Mouse (Mus musculus) hindbrain, embryonic 16.5 days (tissue): Measurements from ENCODE around the gene Gm42878. TPM values are rescaled to one million over a fixed set of nuclear protein-coding genes. Genes with fewer than 3 reads are reported as not detected.
"Not testable (repeated sequence)": the region's sequence is repeated elsewhere in the genome, so short reads cannot be mapped to it uniquely, and the experiment has no call there.

Source experiments
- ATAC-seq: fragments of 200-750 bp; cut with Nextera tagmentation; 2 replicates; pipeline ENCODE4 v1.8.0; 2017; ENCODE audit warnings: moderate TSS enrichment, moderate library complexity
- H3K27ac ChIP-seq: fragments of 300-500 bp; sonication (generic); 2 replicates; pipeline ENCODE4 v1.5.1; 2014; ENCODE audit warnings: low read depth, mild to moderate bottlenecking, control low read depth, low read length, moderate library complexity
- H3K27me3 ChIP-seq: fragments of 300-500 bp; sonication (generic); replicated peaks from 2 replicates; pipeline ENCODE4 v1.6.1; 2014; ENCODE audit warnings: low read length; ENCODE audit not compliant: control insufficient read depth, insufficient read depth
- H3K36me3 ChIP-seq: fragments of 300-500 bp; sonication (generic); 2 replicates; pipeline ENCODE4 v1.6.1; 2014; ENCODE audit warnings: mild to moderate bottlenecking, low read length, moderate library complexity, mixed read lengths; ENCODE audit not compliant: control insufficient read depth, insufficient read depth
- H3K4me1 ChIP-seq: fragments of 300-500 bp; sonication (generic); 2 replicates; pipeline ENCODE4 v1.6.1; 2014; ENCODE audit warnings: low read depth, low read length; ENCODE audit not compliant: control insufficient read depth, insufficient read depth
- H3K4me2 ChIP-seq: fragments of 300-500 bp; sonication (generic); 2 replicates; pipeline ENCODE4 v1.6.1; 2014; ENCODE audit warnings: mild to moderate bottlenecking, low read length, control low read depth, moderate library complexity
- H3K4me3 ChIP-seq: fragments of 300-500 bp; sonication (generic); 2 replicates; pipeline ENCODE4 v1.5.1; 2014; ENCODE audit warnings: mild to moderate bottlenecking, low read length, control low read depth, moderate library complexity
- H3K9ac ChIP-seq: fragments of 300-500 bp; sonication (generic); 2 replicates; pipeline ENCODE4 v1.6.1; 2014; ENCODE audit warnings: low read depth, mild to moderate bottlenecking, control low read depth, low read length, moderate library complexity
- H3K9me3 ChIP-seq: fragments of 300-500 bp; sonication (generic); 2 replicates; pipeline ENCODE4 v1.6.1; 2014; ENCODE audit warnings: mild to moderate bottlenecking, low read length, moderate library complexity; ENCODE audit not compliant: control insufficient read depth
- WGBS: fragments of 180-500 bp; shearing (Covaris S2); extraction: QIAGEN DNeasy Blood & Tissue Kit; methylation state at CpG from one replicate; pipeline ENCODE4 v1.1.7; 2014; 5-methylcytosine and 5-hydroxymethylcytosine counted together
- polyA plus RNA-seq: library from polyadenylated mRNA; unstranded; fragments of >200 nt; fragmentation: Nextera tagmentation; extraction: Ambion mirVana; gene quantifications from 2 replicates; pipeline ENCODE4 v1.2.1, GENCODE M21; 2015

Gene Gm42878
- polyA plus RNA-seq, 1 experiment from 2014 or later, result not detected

- not testable (repeated sequence) for H3K4me1 ChIP-seq, H3K4me3 ChIP-seq, H3K4me2 ChIP-seq, H3K27me3 ChIP-seq, ATAC-seq, H3K9me3 ChIP-seq, H3K27ac ChIP-seq, H3K9ac ChIP-seq
- H3K36me3 ChIP-seq, result peaks cover 12% of the 10 kb centered on the region
- 96% methylated on average over 11 of the region's 17 CpGs for WGBS
These were observed 25.5 kb downstream of the Gm42878 start for GRCm38 (mm10) chr5:121519758-121520157.

GRCm38 (mm10) chr5:121518983-121519382 lies 26.3 kb downstream of the Gm42878 start:
- Histone ChIP-seq H3K4me2 (no peak overlapping the region), H3K9me3 (no peaks in the 10 kb centered on the region), H3K9ac (no peak overlapping the region), H3K36me3 (peaks cover 12% of the 10 kb centered on the region), H3K27ac (no peak overlapping the region), H3K27me3 (no peaks in the 10 kb centered on the region), H3K4me3 (no peak overlapping the region), H3K4me1 (no peaks in the 10 kb centered on the region)
- 94% methylated on average over 9 of the region's 9 CpGs for WGBS
- no peak for ATAC-seq

GRCm38 (mm10) chr5:121510009-121510408 lies 35.3 kb downstream of the Gm42878 start:
- H3K4me3 ChIP-seq, result no peak overlapping the region
- H3K36me3 ChIP-seq, result no peaks in the 10 kb centered on the region
- no peaks in the 10 kb centered on the region for H3K9me3 ChIP-seq
- no peak for ATAC-seq
- no peak overlapping the region for H3K27ac ChIP-seq
- no peak overlapping the region for H3K9ac ChIP-seq
- no peaks in the 10 kb centered on the region for H3K4me1 ChIP-seq
- H3K27me3 ChIP-seq, result no peaks in the 10 kb centered on the region
- no peak overlapping the region for H3K4me2 ChIP-seq
- WGBS, result 83% methylated on average over 7 of the region's 7 CpGs

DNA sequence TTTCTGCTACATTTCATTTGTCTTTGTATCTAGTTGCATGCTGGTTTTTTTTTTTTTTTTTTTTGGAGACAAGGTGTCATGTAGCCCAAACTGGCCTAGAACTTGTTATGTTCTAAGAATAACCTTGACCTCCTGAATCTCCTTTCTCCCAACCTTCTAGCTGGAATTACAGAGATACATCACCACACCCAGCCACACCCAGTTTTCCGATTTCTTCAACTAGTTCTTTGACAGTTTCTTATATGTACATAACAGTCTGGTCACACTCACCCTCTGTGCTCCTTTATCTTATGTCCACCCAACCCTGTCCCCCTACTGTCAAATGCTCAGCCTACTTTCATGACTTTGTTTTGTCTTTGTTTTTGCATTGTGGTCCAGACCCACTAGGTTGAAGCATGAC lies 38.4 kb downstream of the Gm42878 start:
- no peaks in the 10 kb centered on the region for H3K36me3 ChIP-seq
- H3K9me3 ChIP-seq, result no peaks in the 10 kb centered on the region
- no peak overlapping the region for H3K4me3 ChIP-seq
- H3K4me1 ChIP-seq, result no peaks in the 10 kb centered on the region
- 98% methylated on average over 1 of the region's 1 CpGs for WGBS
- no peak overlapping the region for H3K4me2 ChIP-seq
- ATAC-seq, result no peak
- no peak overlapping the region for H3K9ac ChIP-seq
- no peak overlapping the region for H3K27ac ChIP-seq
- H3K27me3 ChIP-seq, result no peaks in the 10 kb centered on the region

DNA sequence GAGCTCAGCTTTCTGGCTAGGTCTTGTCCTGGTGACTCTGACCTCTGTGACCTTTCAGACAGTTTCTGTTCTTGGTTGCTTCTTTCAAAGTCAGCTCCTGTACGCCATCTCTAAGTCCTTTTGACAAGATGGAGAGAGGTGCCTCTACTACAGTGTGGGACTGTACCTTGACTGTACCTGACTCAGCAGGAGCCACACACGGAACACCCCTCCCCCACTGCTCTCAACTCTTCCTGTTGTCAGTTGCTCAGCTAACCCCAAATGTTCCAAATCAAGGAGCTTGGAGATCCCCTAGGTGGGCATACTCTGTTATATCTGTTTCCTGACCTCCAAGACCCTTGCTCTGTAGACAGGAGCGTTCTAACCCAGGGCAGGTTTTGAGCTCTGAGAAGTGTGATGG lies 42.1 kb downstream of the Gm42878 start, which contains the start of gene Adam1b:
Gene Adam1b, minus strand, starts transcription at position 205 of the 400 bp plus-strand sequence.
- ATAC-seq, result no peak
- Histone ChIP-seq H3K9ac (no peak within 1 kb of the TSS), H3K4me1 (no peaks in the 10 kb centered on the region), H3K4me2 (no peak within 1 kb of the TSS), H3K9me3 (no peaks in the 10 kb centered on the region), H3K36me3 (no peaks in the 10 kb centered on the region), H3K27me3 (no peaks in the 10 kb centered on the region), H3K27ac (no peak within 1 kb of the TSS), H3K4me3 (no peak within 1 kb of the TSS)
- 84% methylated on average over 3 of the region's 3 CpGs for WGBS

DNA sequence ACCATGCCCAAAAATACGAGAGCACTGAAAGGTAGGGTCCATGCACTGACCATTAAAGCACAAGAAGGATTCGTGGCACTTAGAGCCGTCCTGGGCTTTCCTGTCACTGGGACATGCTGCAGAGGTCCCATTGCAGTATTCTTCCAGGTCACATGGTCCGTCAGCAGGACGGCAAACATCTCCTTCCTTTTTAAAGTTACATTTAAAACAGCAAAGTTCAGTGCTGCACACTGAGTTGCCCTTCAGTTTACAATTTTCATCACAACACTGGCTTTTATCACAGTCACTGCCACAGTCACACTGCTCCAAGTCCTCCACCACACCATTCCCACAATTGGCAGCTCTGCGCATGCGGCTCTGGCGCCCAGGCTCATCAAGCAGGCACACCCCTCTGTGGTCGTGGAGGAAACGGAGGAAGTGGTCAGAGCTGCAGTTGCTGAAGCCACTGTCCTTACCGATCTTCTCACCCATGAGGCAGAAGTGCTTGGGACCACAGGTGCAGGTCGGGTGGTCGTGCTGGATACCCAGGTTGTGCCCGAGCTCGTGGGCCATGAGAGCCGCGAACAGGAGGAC lies 43.8 kb downstream of the Gm42878 start:
- not testable (repeated sequence) for H3K4me1 ChIP-seq, H3K9me3 ChIP-seq, H3K27ac ChIP-seq, ATAC-seq, H3K9ac ChIP-seq, H3K4me3 ChIP-seq, H3K27me3 ChIP-seq, H3K4me2 ChIP-seq, H3K36me3 ChIP-seq
- 82% methylated on average over 10 of the region's 17 CpGs for WGBS

DNA sequence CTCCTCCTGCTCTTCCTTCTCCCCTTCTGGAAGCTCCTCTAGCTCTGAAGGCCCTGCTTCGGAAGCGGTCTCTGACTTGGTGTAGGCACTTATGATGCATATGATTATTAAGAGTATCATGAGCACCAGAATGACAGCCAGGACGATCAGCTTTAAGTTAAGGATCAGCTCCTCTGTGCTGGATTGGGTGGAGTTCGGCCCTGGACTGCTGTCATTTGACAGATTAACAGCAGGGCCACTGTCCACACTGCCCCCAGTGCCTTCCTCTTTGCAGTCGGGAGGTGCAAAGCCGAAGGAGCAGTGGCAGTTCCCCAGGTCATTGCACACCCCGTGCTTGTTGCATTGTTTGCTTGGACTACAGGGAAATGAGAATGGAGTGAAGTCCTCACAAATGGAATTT lies 44.6 kb downstream of the Gm42878 start:
- ATAC-seq, result no peak
- Histone ChIP-seq H3K4me2 (no peak overlapping the region), H3K9me3 (no peaks in the 10 kb centered on the region), H3K36me3 (no peaks in the 10 kb centered on the region), H3K4me3 (no peak overlapping the region), H3K9ac (no peak overlapping the region), H3K27ac (no peak overlapping the region), H3K27me3 (no peaks in the 10 kb centered on the region), H3K4me1 (no peaks in the 10 kb centered on the region)
- WGBS, result 69% methylated on average over 7 of the region's 7 CpGs

GRCm38 (mm10) chr5:121493305-121493704 lies 52.0 kb downstream of the Gm42878 start:
- Histone ChIP-seq H3K9ac (no peak overlapping the region), H3K4me3 (no peak overlapping the region), H3K27ac (no peak overlapping the region), H3K27me3 (no peaks in the 10 kb centered on the region), H3K9me3 (no peaks in the 10 kb centered on the region), H3K4me1 (no peaks in the 10 kb centered on the region), H3K4me2 (no peak overlapping the region), H3K36me3 (no peaks in the 10 kb centered on the region)
- ATAC-seq, result no peak
- 75% methylated on average over 8 of the region's 8 CpGs for WGBS

DNA sequence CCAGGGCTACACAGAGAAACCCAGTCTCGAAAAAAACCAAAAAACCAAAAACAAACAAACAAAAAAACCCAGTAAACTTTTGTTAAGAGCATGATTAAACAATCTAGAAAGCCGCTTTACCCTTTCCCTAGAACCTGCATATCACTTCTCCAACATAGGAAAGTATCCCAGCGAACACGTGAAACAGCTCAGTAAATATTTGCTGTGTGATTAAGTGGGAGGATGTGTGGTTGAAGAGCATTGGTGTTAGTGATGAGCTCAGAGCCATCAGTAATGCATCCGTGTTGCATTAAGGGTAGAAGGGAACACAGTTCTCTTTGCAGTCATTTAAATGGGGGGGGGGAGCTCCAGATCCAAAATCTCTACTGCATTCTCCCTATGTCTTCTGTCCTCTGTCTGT lies 60.5 kb downstream of the Gm42878 start:
- H3K4me2 ChIP-seq, result no peak overlapping the region
- no peaks in the 10 kb centered on the region for H3K4me1 ChIP-seq
- no peaks in the 10 kb centered on the region for H3K9me3 ChIP-seq
- no peak overlapping the region for H3K4me3 ChIP-seq
- no peak overlapping the region for H3K27ac ChIP-seq
- ATAC-seq, result no peak
- 85% methylated on average over 5 of the region's 5 CpGs for WGBS
- H3K9ac ChIP-seq, result no peak overlapping the region
- H3K27me3 ChIP-seq, result no peaks in the 10 kb centered on the region
- H3K36me3 ChIP-seq, result no peaks in the 10 kb centered on the region

DNA sequence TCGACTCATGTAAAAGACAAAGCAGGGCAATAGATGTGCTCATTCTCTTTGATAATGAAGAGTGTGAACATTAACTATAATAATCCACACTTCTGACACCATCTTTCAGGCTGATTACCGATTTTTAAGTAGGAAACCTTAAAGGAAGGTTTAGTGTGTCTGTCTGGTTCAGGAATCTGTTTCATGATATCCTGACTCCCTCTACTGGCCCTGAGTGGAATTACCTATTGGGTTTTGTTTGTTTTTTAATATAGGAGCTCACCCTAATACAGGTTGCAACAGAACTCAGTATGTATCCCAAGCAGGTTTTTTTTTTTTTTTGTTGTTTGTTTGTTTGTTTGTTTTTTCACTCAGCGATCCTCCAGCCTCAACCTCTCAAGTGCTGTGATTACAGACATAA lies 67.6 kb downstream of the Gm42878 start:
- Histone ChIP-seq H3K27me3 (no peaks in the 10 kb centered on the region), H3K4me2 (no peak overlapping the region), H3K4me1 (no peaks in the 10 kb centered on the region), H3K9me3 (no peaks in the 10 kb centered on the region), H3K9ac (no peak overlapping the region), H3K4me3 (no peak overlapping the region), H3K36me3 (no peaks in the 10 kb centered on the region), H3K27ac (no peak overlapping the region)
- ATAC-seq, result no peak
- 32% methylated on average over 3 of the region's 3 CpGs for WGBS
